Mouse (Mus musculus) adrenal gland, postnatal 0 days (tissue): Measurements from ENCODE around the gene Ptpdc1. TPM values are rescaled to one million over a fixed set of nuclear protein-coding genes. Genes with fewer than 3 reads are reported as not detected.
A peak's percentile ranks its signal among the peaks of the same experiment; 100 is the strongest.

ENCODE experiments used
- microRNA-seq: library from miRNA; unstranded; fragments of <30 nt; microRNA quantifications from one replicate; pipeline ENCODE4, GENCODE M21; 2016; ENCODE audit warnings: borderline replicate concordance; ENCODE audit not compliant: insufficient number of aligned reads
- polyA plus RNA-seq: library from polyadenylated mRNA; unstranded; fragments of >200 nt; fragmentation: Nextera tagmentation; extraction: Ambion mirVana; gene quantifications from 2 replicates; pipeline ENCODE4 v1.2.1, GENCODE M21; 2015

Ptpdc1 gene
- 6.0 and 7.1 TPM in 2 replicates for polyA plus RNA-seq

DNA sequence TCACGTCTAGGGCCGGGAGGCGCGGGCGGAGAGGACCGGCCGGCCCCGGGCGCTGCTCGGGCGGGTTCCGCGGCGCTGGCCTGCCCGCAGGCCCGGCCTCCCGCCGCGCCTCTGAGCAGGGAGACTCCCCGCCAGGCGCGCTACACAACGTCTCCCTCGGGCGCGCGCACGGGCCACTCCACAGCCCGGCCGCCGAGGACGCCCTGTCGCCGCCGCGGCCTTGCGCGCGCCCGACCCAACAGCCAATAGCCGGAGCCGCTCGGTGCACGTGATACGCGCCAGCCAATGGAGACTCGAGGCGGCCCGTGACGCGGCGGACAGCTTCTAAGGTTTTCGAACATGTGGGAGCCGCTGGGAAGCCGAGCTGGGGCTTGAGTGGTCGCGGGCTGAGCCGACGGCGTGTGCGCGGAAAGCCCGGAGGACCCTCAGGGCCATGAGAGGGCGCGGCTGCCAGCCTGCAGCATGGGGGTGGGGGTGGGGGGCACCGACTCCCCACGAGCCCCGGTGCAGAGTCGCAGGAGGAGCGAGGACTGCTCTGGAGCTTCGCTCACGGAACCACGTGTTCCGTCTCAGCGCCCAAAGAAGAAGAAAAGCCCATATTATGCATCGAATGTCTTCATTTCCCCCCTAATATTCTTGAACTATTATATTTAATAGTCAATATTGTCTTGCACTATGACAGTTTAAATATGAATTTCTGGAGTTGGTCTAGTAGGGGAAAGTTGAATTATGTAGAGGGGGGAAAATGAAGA is at the start of gene Ptpdc1:
Ptpdc1 (minus strand) TSS at position 232 of the 752 bp plus-strand sequence.

DNA sequence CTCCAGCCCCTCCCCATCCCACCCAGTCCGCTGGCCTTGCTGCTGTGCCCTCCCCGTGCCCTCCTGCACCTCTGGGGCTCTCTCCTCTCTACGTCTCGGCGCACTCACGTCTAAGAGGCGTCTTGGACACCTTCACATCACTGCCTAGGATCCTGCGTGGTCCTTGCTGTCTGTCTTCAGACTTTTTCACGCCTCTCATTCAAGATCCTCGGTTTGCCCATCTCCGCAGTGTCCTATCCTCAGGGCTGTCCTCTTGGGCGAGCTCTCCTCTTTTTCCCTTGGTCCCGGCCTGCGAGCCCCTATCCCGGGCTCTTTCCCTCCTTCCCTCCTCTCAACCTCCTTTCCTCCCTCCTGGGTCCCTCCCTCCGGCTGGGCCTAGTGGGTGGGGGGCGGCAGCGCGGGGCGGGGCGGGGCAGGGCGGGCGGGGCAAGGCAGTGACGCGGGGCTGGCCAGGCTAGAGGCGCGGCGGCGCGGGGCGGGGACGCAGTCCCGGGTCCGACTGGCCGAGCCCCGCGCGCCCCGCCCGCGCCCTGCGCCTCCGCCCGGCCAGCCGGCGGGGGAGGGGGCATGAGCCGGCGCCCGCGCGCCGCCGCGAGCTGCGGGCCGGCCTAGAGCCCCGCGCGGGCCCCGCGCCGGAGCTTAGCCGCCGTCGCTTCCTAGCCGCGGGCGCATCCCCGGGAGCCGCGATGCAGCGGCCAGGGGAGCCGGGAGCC is 37.1 kb upstream of the Ptpdc1 start, which contains the start of gene Barx1:
Barx1 (plus strand) TSS at position 568 of the 713 bp plus-strand sequence.

Small RNA genes within 50 kb of the gene (microRNA-seq; reads per million reads assigned to microRNA genes)
- gene Gm24111 (not detected), gene Mirlet7a-1 (580 reads per million, percentile 69 among the genes with 10 or more reads in this experiment), gene Mirlet7d (34,382 reads per million, percentile 97 among the genes with 10 or more reads in this experiment), gene Mirlet7f-1 (not detected)

Other genes with a start within 250 kb of the Ptpdc1 start
- 1.2 and 1.4 TPM in 2 replicates for gene Zfp169, start 112.2 kb downstream of the Ptpdc1 start, polyA plus RNA-seq
- gene A830005F24Rik, start 112.1 kb downstream of the Ptpdc1 start, polyA plus RNA-seq: 0.27 TPM in 1 of 2 replicates, not detected in the other
- 0.18 and 0.41 TPM in 2 replicates for gene Barx1, start 37.3 kb upstream of the Ptpdc1 start, polyA plus RNA-seq
- gene Phf2, start 245.5 kb upstream of the Ptpdc1 start, polyA plus RNA-seq: 2.9 and 3.9 TPM in 2 replicates